Comparison of ENCODE assay signal across 12 mouse cellular contexts in genomic region chr15:92577476-92577875, GRCm38 (mm10).
DNase-seq lines count a peak whose midpoint lies in the region; ATAC-seq and TF ChIP-seq lines count a peak whose summit lies in the region.
"Had no signal": no experiment of that assay in that cellular context is flagged by ENCODE, and none has a peak within 500 bp of the region (broad histone marks: within the 10 kb centered on the region; RNA-seq: fewer than 3 reads in every experiment).

No protein-coding gene starts in this region.

- peak; percentile 74 for ATAC-seq in forebrain, embryonic 13.5 days
- peak; percentile 45; the same call in 1 of the 2 replicates for ATAC-seq in hindbrain, embryonic 15.5 days (ENCODE audit: low FRiP score, low read depth)
- peak; percentile 63 for ATAC-seq in neural tube, embryonic 12.5 days (ENCODE audit: low FRiP score, low read depth)

- H3K4me1 ChIP-seq in forebrain, embryonic 13.5 days: peaks cover 25% of the 10 kb centered on the region
- peaks cover 21% of the 10 kb centered on the region for H3K4me1 ChIP-seq in hindbrain, embryonic 15.5 days (replicated peaks)
- H3K4me1 ChIP-seq in neural tube, embryonic 12.5 days: peaks cover 14% of the 10 kb centered on the region

- no peaks in the 10 kb centered on the region for H3K36me3 ChIP-seq in forebrain, embryonic 13.5 days (ENCODE audit: poor library complexity, severe bottlenecking)
- no peaks in the 10 kb centered on the region for H3K36me3 ChIP-seq in hindbrain, embryonic 15.5 days
- no peaks in the 10 kb centered on the region for H3K36me3 ChIP-seq in neural tube, embryonic 12.5 days
- H3K36me3 ChIP-seq: lung, embryonic 15.5 days had no signal

- peaks cover 5% of the 10 kb centered on the region; the same call in 1 of the 2 replicates for H3K27me3 ChIP-seq in forebrain, embryonic 13.5 days
- no peaks in the 10 kb centered on the region for H3K27me3 ChIP-seq in hindbrain, embryonic 15.5 days
- no peaks in the 10 kb centered on the region for H3K27me3 ChIP-seq in neural tube, embryonic 12.5 days (replicated peaks)
- H3K27me3 ChIP-seq: CH12.LX; lung, embryonic 15.5 days had no signal

- H3K4me2 ChIP-seq in forebrain, embryonic 13.5 days: peak overlapping the region; percentile 22; the same call in 1 of the 2 replicates
- no peak overlapping the region; the same call in 1 of the 2 replicates for H3K4me2 ChIP-seq in hindbrain, embryonic 15.5 days
- H3K4me2 ChIP-seq in neural tube, embryonic 12.5 days (replicated peaks): no peak overlapping the region
- H3K4me2 ChIP-seq: lung, embryonic 15.5 days had no signal

- DNase-seq in left cerebral cortex, postnatal 25 days (ENCODE audit: low spot score in 2 of 2): peak; percentile 38 to 66
- DNase-seq in left cerebral cortex, adult 2 months (ENCODE audit: extremely low spot score in 1 of 2, low spot score in 2 of 2): no peak
- DNase-seq in urinary bladder, adult 18-20 months (ENCODE audit: low spot score in 2 of 2): no peak
- DNase-seq in B cell, adult 2 months: no peak
- DNase-seq: cerebellum, postnatal 25 days; layer of hippocampus, postnatal 36 days had no signal

- intact Hi-C loops in left cerebral cortex, postnatal 25 days (cut with DNase I): no loop called here
- intact Hi-C loops in left cerebral cortex, adult 2 months (cut with DNase I): no loop called here

- TF ChIP-seq CTCF in left cerebral cortex, adult 2 months (IDR thresholded peaks at IDR 0.05): no peak

- H3K27ac ChIP-seq in left cerebral cortex, adult 2 months: no peak overlapping the region
- H3K27ac ChIP-seq in forebrain, embryonic 13.5 days: no peak overlapping the region
- no peak overlapping the region for H3K27ac ChIP-seq in hindbrain, embryonic 15.5 days (replicated peaks)
- H3K27ac ChIP-seq in neural tube, embryonic 12.5 days: no peak overlapping the region
- H3K27ac ChIP-seq: kidney, postnatal 0 days; lung, embryonic 15.5 days had no signal

- no peak overlapping the region for H3K9ac ChIP-seq in forebrain, embryonic 13.5 days
- H3K9ac ChIP-seq in hindbrain, embryonic 15.5 days: no peak overlapping the region
- H3K9ac ChIP-seq in neural tube, embryonic 12.5 days: no peak overlapping the region
- H3K9ac ChIP-seq: lung, embryonic 15.5 days had no signal

- WGBS in forebrain, embryonic 13.5 days: 21% methylated on average over 11 of the region's 11 CpGs
- 16% methylated on average over 11 of the region's 11 CpGs for WGBS in hindbrain, embryonic 15.5 days
- WGBS in neural tube, embryonic 12.5 days: 28% methylated on average over 11 of the region's 11 CpGs

- no peaks in the 10 kb centered on the region for H3K9me3 ChIP-seq in forebrain, embryonic 13.5 days (replicated peaks)
- no peaks in the 10 kb centered on the region for H3K9me3 ChIP-seq in hindbrain, embryonic 15.5 days
- H3K9me3 ChIP-seq in neural tube, embryonic 12.5 days: no peaks in the 10 kb centered on the region
- H3K9me3 ChIP-seq: lung, embryonic 15.5 days had no signal

- H3K4me3 ChIP-seq in left cerebral cortex, adult 2 months: no peak overlapping the region
- H3K4me3 ChIP-seq in forebrain, embryonic 13.5 days: no peak overlapping the region
- H3K4me3 ChIP-seq in hindbrain, embryonic 15.5 days: no peak overlapping the region
- no peak overlapping the region for H3K4me3 ChIP-seq in neural tube, embryonic 12.5 days
- H3K4me3 ChIP-seq: lung, embryonic 15.5 days had no signal

Comparison
In these comparisons a context has a peak if more than half of its experiments do, and no peak if none do; other contexts are left out.
1. DNase-seq: peak in left cerebral cortex, postnatal 25 days (2 of 2); none in left cerebral cortex, adult 2 months (0 of 2), urinary bladder, adult 18-20 months (0 of 2) and B cell, adult 2 months (0 of 2).
2. Peak in every context shown above with its lines, with median percentiles within 50 percentile points of each other: ATAC-seq.